Mouse (Mus musculus) limb, embryonic 10.5 days (tissue): Measurements from ENCODE around the gene Tesk1. TPM values are rescaled to one million over a fixed set of nuclear protein-coding genes. Genes with fewer than 3 reads are reported as not detected.

Experiments used
- DNase-seq: peaks from one replicate; pipeline ENCODE4 v3.0.0-alpha.2; 2017; ENCODE audit warnings: low spot score
- H3K27ac ChIP-seq: fragments of 300-500 bp; sonication (generic); 2 replicates; pipeline ENCODE4 v1.5.1; 2016; ENCODE audit warnings: mild to moderate bottlenecking
- H3K27me3 ChIP-seq: fragments of 300-500 bp; sonication (generic); 2 replicates; pipeline ENCODE4 v1.6.1; 2016; ENCODE audit warnings: low read depth, mild to moderate bottlenecking; ENCODE audit not compliant: poor library complexity, severe bottlenecking
- H3K36me3 ChIP-seq: fragments of 300-500 bp; sonication (generic); 2 replicates; pipeline ENCODE4 v1.6.1; 2016; ENCODE audit warnings: mild to moderate bottlenecking, moderate library complexity
- H3K4me1 ChIP-seq: fragments of 300-500 bp; sonication (generic); 2 replicates; pipeline ENCODE4 v1.6.1; 2016
- H3K4me3 ChIP-seq: fragments of 300-500 bp; sonication (generic); 2 replicates; pipeline ENCODE4 v1.5.1; 2016; ENCODE audit warnings: mild to moderate bottlenecking, moderate library complexity
- H3K9me3 ChIP-seq: fragments of 300-500 bp; sonication (generic); replicated peaks from 2 replicates; pipeline ENCODE4 v1.6.1; 2016; ENCODE audit warnings: mild to moderate bottlenecking
- WGBS: fragments of 180-500 bp; shearing (Covaris S2); methylation state at CpG from one replicate; pipeline ENCODE4 v1.1.7; 2016; 5-methylcytosine and 5-hydroxymethylcytosine counted together
- polyA plus RNA-seq: library from polyadenylated mRNA; unstranded; fragments of >200 nt; fragmentation: Nextera tagmentation; extraction: Ambion mirVana; gene quantifications from 2 replicates; pipeline ENCODE4 v1.2.1, GENCODE M21; 2016

The Tesk1 gene
- polyA plus RNA-seq, 1 experiment from 2014 or later = 9.7 TPM

DNA sequence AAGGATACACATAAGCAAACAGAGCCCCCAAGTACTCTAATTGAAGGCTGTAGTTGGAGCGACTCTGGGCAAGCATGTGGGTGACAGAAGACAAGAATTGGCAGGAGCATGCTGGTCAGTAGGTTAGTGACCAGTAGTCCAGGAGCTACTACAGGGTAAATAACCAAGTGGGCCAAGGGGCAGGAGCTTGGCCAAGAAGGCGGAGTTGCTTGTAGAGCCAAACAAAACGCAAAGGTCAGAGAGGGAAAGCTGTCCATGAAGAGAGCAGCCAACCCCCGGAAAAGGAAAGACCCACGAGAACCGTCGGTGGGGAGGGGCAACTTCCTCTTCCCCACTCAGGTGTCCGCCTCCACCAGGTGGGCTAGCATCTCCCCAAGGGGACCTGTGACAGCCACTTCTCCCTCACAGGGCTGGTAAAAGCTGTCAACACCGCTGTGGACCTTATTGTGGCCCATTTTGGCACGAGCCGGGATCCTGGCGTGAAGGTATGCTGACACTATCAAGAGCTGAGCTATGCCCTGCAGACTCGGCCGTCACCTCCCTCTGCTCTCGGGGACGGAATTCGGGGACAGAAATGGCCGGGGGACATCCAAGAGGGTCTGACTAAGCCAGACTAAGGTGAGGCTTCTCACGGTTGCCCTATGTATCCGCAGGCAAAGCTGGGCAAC is 18.3 kb upstream of the Tesk1 start:
- Histone ChIP-seq H3K9me3 (no peaks in the 10 kb centered on the region), H3K36me3 (peaks cover 37% of the 10 kb centered on the region)
- DNase-seq = no peak

DNA sequence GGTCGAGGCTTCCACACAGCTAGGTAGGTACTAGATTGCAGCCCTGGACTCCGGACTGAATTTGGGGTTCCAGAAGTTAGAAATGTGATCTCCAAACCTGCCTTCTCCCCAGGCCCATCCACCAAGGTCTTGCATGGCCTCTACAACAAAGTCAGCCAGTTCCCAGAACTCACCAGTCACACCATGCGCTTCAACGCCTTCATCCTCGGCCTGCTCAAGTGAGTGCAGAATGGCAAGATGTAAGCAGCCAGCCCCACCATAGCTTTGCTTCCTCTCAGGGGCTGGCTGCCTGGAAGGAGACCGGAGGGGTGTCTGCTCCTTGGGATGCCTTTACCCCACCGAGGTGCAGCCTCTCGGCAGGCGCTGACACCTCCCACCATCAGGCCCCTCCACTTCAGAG is 17.7 kb upstream of the Tesk1 start:
- H3K27me3 ChIP-seq = peaks cover 82% of the 10 kb centered on the region
- H3K27ac ChIP-seq = no peak overlapping the region
- H3K36me3 ChIP-seq = peaks cover 37% of the 10 kb centered on the region
- H3K4me1 ChIP-seq = peaks cover 40% of the 10 kb centered on the region
- no peak overlapping the region for H3K4me3 ChIP-seq
- 71% methylated on average over 9 of the region's 9 CpGs for WGBS
- DNase-seq = no peak
- no peaks in the 10 kb centered on the region for H3K9me3 ChIP-seq

More for the DNA sequence above, 18.3 kb upstream of the Tesk1 start:
- H3K27me3 ChIP-seq = peaks cover 75% of the 10 kb centered on the region
- 93% methylated on average over 20 of the region's 20 CpGs for WGBS
- H3K4me1 ChIP-seq = peaks cover 36% of the 10 kb centered on the region
- H3K4me3 ChIP-seq = no peak overlapping the region
- H3K27ac ChIP-seq = no peak overlapping the region

DNA sequence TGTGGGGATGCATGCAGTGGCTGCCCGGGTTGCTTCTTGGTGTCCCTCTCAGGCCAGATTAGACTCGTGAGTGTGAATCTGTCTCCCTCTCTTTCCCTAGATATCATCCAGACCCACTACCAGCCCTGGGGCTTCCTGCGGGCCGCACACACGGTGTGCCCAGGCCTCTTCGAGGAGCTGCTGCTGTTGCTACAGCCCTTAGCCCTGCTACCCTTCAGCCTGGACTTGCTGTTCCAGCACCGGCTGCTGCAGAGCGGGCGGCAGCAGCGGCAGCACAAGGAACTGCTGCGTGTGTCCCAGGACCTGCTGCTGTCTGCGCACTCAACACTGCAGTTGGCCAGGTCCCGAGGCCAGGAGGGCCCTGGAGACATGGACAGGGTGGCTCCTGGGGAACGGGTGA is 16.5 kb upstream of the Tesk1 start:
- H3K9me3 ChIP-seq = no peaks in the 10 kb centered on the region
- H3K27ac ChIP-seq = peak overlapping the region; percentile 47; the same call in 1 of the 2 replicates
- DNase-seq = peak; percentile 54
- H3K4me1 ChIP-seq = peaks cover 33% of the 10 kb centered on the region
- peaks cover 37% of the 10 kb centered on the region for H3K36me3 ChIP-seq
- H3K27me3 ChIP-seq = peaks cover 93% of the 10 kb centered on the region
- peak overlapping the region; percentile 47 for H3K4me3 ChIP-seq
- WGBS = 16% methylated on average over 14 of the region's 14 CpGs

DNA sequence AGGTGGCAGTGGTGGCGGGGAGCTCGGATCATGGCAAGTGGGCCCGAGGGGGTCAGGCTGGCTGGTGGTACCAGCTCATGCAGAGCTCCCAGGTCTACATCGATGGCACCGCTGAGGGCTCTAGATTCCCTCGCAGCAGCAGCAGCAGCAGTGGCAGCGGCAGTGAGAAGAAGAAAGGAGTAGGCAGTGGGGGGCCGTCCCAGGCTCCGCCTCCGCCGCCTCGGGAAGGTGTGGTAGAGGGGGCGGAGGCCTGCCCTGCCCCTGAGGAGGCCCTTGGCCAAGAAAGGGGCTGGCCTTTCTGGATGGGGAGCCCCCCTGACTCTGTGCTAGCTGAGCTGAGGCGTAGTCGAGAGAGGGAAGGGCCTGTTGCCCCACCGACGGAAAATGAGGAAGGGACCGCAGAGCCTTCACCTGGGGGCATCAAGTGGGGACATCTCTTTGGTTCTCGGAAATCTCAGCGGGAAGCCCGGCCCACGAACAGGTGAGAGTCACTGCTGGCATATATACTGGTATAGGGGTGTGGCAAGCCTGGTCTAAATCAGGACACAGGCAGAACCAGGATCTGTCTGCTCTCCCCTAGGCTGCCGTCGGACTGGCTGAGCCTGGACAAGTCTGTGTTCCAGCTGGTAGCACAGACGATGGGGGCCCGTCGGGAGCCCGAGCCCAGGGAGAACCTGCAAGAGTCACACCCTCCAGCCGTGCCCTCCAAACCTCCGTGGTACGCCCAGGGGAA is 15.9 kb upstream of the Tesk1 start:
- Histone ChIP-seq H3K4me1 (peaks cover 32% of the 10 kb centered on the region), H3K27ac (peak overlapping the region; percentile 47; the same call in 1 of the 2 replicates), H3K27me3 (peaks cover 99% of the 10 kb centered on the region), H3K9me3 (no peaks in the 10 kb centered on the region), H3K36me3 (peaks cover 37% of the 10 kb centered on the region), H3K4me3 (peak overlapping the region; percentile 47)
- DNase-seq = no peak
- WGBS = 8% methylated on average over 31 of the region's 31 CpGs

DNA sequence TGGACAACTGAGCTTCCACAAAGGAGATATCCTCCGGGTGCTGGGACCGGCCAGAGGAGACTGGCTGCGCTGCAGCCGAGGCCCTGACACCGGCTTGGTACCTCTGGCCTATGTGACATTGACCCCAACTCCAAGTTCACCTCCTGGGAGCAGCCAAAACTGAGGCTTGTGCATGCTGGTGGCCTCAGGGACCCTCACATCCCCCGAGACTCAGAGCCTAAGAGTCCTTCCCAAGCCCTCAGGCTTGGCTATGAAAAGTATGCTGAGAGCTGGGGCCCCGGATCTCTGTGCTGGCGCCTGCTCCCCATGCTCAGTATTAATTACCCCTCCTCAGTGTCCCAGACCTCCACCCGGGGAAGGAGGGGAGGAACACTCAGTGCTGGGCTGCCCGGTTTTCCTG is 15.3 kb upstream of the Tesk1 start:
- no peak for DNase-seq
- H3K4me1 ChIP-seq = peaks cover 32% of the 10 kb centered on the region
- 32% methylated on average over 10 of the region's 10 CpGs for WGBS
- H3K4me3 ChIP-seq = no peak overlapping the region
- H3K36me3 ChIP-seq = peaks cover 37% of the 10 kb centered on the region
- H3K9me3 ChIP-seq = no peaks in the 10 kb centered on the region
- H3K27me3 ChIP-seq = peaks cover 97% of the 10 kb centered on the region
- no peak overlapping the region for H3K27ac ChIP-seq

DNA sequence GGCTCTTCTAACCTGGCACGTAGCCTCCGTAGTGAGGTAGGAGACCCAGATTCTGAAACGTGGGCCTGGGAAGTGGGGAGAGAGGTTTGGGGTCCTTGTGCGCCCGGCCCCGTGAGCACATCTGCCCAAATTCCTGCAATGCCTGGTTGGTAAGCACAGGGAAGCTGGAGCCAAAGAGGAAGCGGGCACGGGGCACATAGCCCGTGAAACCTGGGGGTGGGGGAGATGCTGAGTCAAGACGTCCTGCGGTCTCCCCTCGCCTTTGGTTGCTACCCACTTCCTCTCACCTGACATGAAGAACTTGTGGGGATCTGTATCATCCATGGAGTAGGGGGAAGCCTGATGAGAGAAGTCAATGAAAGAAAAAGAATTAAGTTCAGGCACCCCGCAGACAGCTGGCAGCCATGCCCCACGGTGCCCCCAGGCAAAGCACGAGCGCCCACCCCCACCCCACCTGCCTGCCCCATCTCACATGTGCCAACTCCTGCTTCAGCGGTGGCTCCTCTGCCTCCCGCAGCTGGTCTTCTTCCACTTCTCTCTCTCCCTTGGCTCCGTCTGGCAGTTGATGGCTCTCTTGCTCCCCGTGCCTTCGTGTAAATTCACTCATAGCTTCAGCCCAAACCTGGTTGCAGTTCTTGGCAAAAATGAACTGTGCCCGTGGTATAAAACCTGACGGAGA is 14.1 kb upstream of the Tesk1 start:
- Histone ChIP-seq H3K9me3 (no peaks in the 10 kb centered on the region), H3K36me3 (peaks cover 26% of the 10 kb centered on the region), H3K27ac (no peak overlapping the region), H3K27me3 (peaks cover 86% of the 10 kb centered on the region), H3K4me3 (peak overlapping the region; percentile 33), H3K4me1 (peaks cover 32% of the 10 kb centered on the region)
- 21% methylated on average over 23 of the region's 23 CpGs for WGBS
- no peak for DNase-seq

DNA sequence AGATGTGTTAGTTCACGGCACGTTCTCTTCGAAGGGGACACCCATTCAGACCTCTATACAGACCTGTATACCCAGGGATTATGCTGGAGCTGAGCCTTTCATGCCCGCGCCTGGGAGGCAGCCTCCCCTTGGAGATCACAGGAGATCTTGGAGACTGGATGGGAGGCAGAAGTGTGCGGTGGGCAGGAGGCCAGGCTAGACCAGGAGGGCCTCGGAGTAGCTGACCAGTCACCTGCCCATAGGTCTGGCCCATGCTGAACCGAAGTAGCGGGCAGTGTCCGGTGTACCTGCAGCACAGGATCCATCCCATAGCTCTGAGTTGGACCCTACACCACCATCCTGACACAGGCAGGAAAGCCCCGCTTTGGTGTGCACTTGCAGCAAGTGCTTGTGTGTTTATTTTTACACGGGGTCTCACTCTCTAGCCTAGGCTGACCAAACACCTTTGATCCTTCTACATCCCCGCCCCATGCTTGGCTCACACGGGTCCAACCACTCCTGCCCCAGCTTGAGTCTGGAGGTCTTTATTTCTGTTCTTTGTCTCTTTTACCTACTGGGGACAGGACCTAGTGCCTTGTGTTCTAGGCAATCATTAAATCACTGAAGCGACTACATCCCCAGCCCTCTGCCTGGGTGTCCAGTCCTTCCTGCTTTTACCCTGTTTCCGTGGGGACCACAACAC is 13.4 kb upstream of the Tesk1 start:
- H3K9me3 ChIP-seq = no peaks in the 10 kb centered on the region
- DNase-seq = no peak
- H3K36me3 ChIP-seq = peaks cover 21% of the 10 kb centered on the region
- H3K4me1 ChIP-seq = peaks cover 32% of the 10 kb centered on the region
- H3K27ac ChIP-seq = no peak overlapping the region
- no peak overlapping the region; the same call in 1 of the 2 replicates for H3K4me3 ChIP-seq
- peaks cover 79% of the 10 kb centered on the region for H3K27me3 ChIP-seq
- WGBS = 27% methylated on average over 16 of the region's 16 CpGs

DNA sequence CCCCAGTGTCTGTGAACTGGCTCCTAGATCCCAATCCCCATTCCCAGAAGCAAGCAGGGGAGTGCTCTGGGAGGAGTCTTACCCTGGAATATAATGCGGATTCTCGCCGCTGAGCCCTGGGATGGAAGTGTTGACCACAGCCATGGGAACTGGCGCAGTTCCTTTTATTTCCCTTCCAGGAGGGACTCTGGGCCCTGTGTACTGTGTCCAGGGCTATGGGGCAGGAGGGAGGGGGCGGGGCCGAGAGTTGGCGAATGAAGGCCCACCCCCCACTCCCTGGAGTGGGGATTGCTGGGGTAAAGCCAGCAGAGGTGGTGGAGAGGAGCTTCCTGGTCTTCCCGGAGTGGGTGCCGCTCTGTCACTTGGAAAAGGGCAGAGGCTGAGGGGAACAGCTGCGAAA is 12.8 kb upstream of the Tesk1 start, which contains the start of gene Fam166b:
Fam166b (minus strand) TSS at position 189 of the 400 bp plus-strand sequence.
- peaks cover 73% of the 10 kb centered on the region for H3K27me3 ChIP-seq
- no peaks in the 10 kb centered on the region for H3K9me3 ChIP-seq
- peaks cover 15% of the 10 kb centered on the region for H3K36me3 ChIP-seq
- H3K27ac ChIP-seq = no peak within 1 kb of the TSS
- DNase-seq = no peak
- WGBS = 6% methylated on average over 10 of the region's 10 CpGs
- H3K4me1 ChIP-seq = peaks cover 32% of the 10 kb centered on the region
- H3K4me3 ChIP-seq = peak within 1 kb of the TSS; percentile 23; the same call in 1 of the 2 replicates

DNA sequence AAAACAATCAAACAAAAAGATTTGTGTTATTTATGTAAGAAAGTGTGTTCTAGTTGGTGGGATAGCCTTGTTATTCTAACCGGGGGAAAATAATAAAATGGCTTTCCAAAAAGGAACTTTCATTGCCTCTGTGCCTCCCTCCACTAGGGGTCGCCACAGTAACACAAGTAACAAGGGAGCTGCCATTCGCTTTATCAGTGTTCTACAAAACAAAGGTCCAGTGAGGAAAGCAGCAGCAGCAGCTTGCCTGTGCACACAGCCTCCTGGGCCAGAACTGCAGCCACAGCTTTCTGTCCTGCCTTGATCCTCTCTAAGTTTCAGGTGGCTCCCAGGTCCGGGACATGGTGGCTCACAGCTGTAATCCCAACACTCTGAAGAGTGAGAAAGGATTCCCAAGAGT is 10.0 kb upstream of the Tesk1 start:
- H3K27me3 ChIP-seq = peaks cover 45% of the 10 kb centered on the region
- no peak overlapping the region for H3K4me3 ChIP-seq
- 11% methylated on average over 4 of the region's 4 CpGs for WGBS
- peak overlapping the region; percentile 61; the same call in 1 of the 2 replicates for H3K27ac ChIP-seq
- no peaks in the 10 kb centered on the region for H3K36me3 ChIP-seq
- peak; percentile 88 for DNase-seq
- no peaks in the 10 kb centered on the region for H3K9me3 ChIP-seq
- H3K4me1 ChIP-seq = peaks cover 14% of the 10 kb centered on the region

DNA sequence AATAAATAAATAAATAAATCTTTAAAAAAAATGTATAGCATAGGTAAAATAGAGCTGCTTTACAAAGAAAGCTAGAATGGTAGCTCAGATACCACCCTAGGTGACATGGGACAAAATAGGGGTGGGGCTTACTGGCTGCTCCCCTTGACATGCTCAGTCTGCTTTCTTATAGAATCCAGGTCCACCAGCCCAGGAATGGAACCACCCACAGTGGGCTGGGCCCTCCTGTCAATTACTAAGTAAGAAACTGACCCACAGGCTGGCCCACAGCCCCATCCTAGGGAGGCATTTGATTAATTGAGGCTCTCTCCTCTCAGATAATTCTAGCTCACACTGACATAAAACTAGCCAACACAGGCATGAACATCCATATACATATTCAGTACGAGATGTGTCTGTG is 8.9 kb upstream of the Tesk1 start:
- H3K36me3 ChIP-seq = no peaks in the 10 kb centered on the region
- DNase-seq = no peak
- no peaks in the 10 kb centered on the region for H3K9me3 ChIP-seq
- H3K4me3 ChIP-seq = no peak overlapping the region
- peaks cover 34% of the 10 kb centered on the region for H3K27me3 ChIP-seq
- peaks cover 7% of the 10 kb centered on the region for H3K4me1 ChIP-seq
- no peak overlapping the region for H3K27ac ChIP-seq
- WGBS = 94% methylated on average over 1 of the region's 1 CpGs

DNA sequence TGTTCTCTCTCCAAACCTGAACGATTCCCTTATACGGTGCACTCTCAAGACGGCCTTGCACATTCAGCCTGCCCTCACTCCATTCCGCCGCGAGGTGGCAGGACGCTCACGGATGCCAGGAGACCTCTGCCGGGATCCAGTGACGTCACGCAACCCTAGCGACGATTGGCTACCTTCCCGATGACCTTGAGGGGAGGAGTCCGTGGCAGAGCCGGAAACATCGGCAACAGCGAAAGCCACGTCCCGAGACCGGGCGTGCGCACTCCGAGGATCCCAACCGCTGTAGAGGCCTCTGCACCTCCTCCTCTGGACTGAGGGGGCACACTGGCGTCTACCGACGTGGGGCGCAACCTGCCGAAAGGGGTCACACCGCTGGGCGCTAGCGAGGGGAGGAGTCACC is 305 bp downstream of the Tesk1 start:
- Histone ChIP-seq H3K36me3 (peaks cover 23% of the 10 kb centered on the region), H3K4me1 (peaks cover 10% of the 10 kb centered on the region), H3K9me3 (no peaks in the 10 kb centered on the region), H3K4me3 (peak overlapping the region; percentile 90), H3K27me3 (no peaks in the 10 kb centered on the region), H3K27ac (peak overlapping the region; percentile 94)
- WGBS = under 1% methylated on average over 33 of the region's 33 CpGs
- DNase-seq = peak; percentile 99

DNA sequence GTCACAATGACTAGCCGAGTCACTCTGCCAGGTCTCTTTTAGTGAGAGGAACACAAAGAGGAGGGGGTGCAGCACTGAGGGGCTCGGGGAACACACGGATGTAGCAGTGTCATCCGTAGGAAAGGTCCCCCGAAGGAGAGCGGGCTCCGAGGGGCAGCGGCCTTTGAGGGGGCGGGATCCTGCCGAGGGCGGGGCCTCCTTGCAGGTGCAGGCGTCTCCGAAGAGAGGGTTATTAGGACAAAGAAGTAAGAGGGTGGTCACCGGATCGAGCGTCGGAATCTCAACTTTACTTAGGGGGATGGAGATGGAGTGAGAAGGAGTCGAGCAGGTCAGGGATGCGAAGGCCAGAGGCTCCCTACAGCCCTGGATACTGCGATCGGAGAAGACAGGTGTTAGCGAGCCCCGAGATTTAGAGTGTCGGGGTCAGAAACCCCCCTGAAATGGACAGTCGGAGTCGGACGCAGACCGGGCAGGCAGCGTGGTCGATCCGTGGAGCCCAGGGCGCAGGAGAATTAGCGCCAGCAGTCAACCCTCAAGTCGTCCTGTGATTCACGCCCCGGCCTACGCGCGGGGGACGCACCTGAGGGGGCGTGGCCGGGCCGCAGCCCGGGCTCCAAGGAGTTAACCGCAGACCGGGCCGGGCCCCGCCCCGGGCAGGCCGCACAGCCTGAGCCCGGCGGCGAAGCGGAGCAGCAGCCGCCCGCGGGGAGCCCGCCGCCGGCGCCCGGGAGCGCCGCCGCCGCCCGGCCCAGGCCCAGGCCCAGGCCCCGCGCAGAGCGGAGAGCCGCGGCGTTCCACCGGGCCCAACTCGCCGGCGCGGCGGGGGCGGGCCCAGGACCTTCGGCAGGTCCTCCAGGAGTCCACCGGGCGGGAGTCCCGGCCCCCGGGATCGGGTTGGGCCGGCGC is 970 bp downstream of the Tesk1 start:
- peaks cover 30% of the 10 kb centered on the region for H3K36me3 ChIP-seq
- peak overlapping the region; percentile 90 for H3K4me3 ChIP-seq
- under 1% methylated on average over 88 of the region's 88 CpGs for WGBS
- peak overlapping the region; percentile 94 for H3K27ac ChIP-seq
- H3K4me1 ChIP-seq = peaks cover 10% of the 10 kb centered on the region
- no peaks in the 10 kb centered on the region for H3K27me3 ChIP-seq
- no peaks in the 10 kb centered on the region for H3K9me3 ChIP-seq
- peak; percentile 83 for DNase-seq
